Mouse (Mus musculus): ENCODE measurements at regions not wholly inside any gene's neighbourhood (a gene's known extent, or its start where the extent isn't known, plus 50 kb on each side); places are given as distances from the start of the nearest gene placed in this dataset.

DNA sequence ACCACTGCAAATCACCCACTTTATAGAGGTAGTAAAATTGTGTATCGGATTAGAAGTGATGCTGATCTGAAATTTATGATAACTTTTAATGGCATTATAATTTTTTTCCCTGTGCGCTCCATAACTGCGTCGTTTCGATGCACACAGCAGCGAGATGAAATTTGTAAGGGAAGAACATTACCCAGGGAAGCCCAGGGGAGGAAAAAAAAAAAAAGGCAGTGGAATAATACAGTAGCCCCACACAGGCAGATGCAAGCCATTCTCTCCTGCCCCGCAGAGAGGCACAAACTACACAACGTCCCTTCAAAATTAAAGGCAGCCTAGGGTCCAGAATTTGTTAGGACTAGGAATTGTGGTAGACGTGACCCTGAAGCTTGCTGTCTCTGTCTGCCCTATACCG lies 234.2 kb downstream of the Il20rb start:
- no peak for DNase-seq (ENCODE audit: low spot score)
